Mouse (Mus musculus): ENCODE results near the gene Gm11541.
"Not testable (repeated sequence)": the region's sequence is repeated elsewhere in the genome, so short reads cannot be mapped to it uniquely, and the experiment has no call there.

GRCm38 (mm10) chr11:94692502-94692901 is 11.8 kb downstream of the Gm11541 start:
- TF ChIP-seq CTCF, EP300 (IDR thresholded peaks at IDR 0.05; ENCODE audit: low read depth): not testable (repeated sequence)

Measured in heart, postnatal 0 days (tissue).